Mouse (Mus musculus) CH12F3 (cell line): ENCODE data around the gene 0610030E20Rik.

Experiments used
- in situ Hi-C: fragments of 300-500 bp; cut with MboI; formaldehyde crosslinking; loops from 2 replicates; pipeline ENCODE4 v1.14.3; 2020; ENCODE audit warnings: low sequenced_read_pairs

The 0610030E20Rik gene

GRCm38 (mm10) chr6:72347166-72347941 is at the start of gene 0610030E20Rik:
0610030E20Rik (plus strand) TSS chr6:72347317.
- in situ Hi-C loops, result no loop called here

GRCm38 (mm10) chr6:72297825-72298224 is 49.3 kb upstream of the 0610030E20Rik start:
- in situ Hi-C loops, result no loop called here

- in situ Hi-C loops, result no loop called here
Observed at GRCm38 (mm10) chr6:72302349-72302925, 44.7 kb upstream of the 0610030E20Rik start.

- in situ Hi-C loops, result no loop called here
Observed at GRCm38 (mm10) chr6:72303510-72303909, 43.6 kb upstream of the 0610030E20Rik start.

GRCm38 (mm10) chr6:72312198-72312597 is 34.9 kb upstream of the 0610030E20Rik start:
- in situ Hi-C loops, result no loop called here

- in situ Hi-C loops, result no loop called here
Observed at GRCm38 (mm10) chr6:72313124-72313867, 33.8 kb upstream of the 0610030E20Rik start.

GRCm38 (mm10) chr6:72315384-72315783 is 31.7 kb upstream of the 0610030E20Rik start:
- in situ Hi-C loops, result no loop called here

GRCm38 (mm10) chr6:72316044-72316443 is 31.1 kb upstream of the 0610030E20Rik start:
- in situ Hi-C loops, result no loop called here

GRCm38 (mm10) chr6:72318440-72318839 is 28.7 kb upstream of the 0610030E20Rik start:
- in situ Hi-C loops, result no loop called here

- in situ Hi-C loops, result no loop called here
Observed at GRCm38 (mm10) chr6:72319019-72319418, 28.1 kb upstream of the 0610030E20Rik start.

GRCm38 (mm10) chr6:72322936-72323335 is 24.2 kb upstream of the 0610030E20Rik start:
- in situ Hi-C loops, result no loop called here

GRCm38 (mm10) chr6:72323786-72324508 is 23.2 kb upstream of the 0610030E20Rik start:
- in situ Hi-C loops, result no loop called here

GRCm38 (mm10) chr6:72326274-72326673 is 20.8 kb upstream of the 0610030E20Rik start:
- in situ Hi-C loops, result no loop called here

GRCm38 (mm10) chr6:72329019-72329418 is 18.1 kb upstream of the 0610030E20Rik start:
- in situ Hi-C loops, result no loop called here

- in situ Hi-C loops, result no loop called here
Observed at GRCm38 (mm10) chr6:72330133-72330532, 17.0 kb upstream of the 0610030E20Rik start.

GRCm38 (mm10) chr6:72333111-72333510 is 14.0 kb upstream of the 0610030E20Rik start:
- in situ Hi-C loops, result no loop called here

- in situ Hi-C loops, result no loop called here
Observed at GRCm38 (mm10) chr6:72340481-72340880, 6.6 kb upstream of the 0610030E20Rik start.

- in situ Hi-C loops, result no loop called here
Observed at GRCm38 (mm10) chr6:72344396-72345073, 2.6 kb upstream of the 0610030E20Rik start.

- in situ Hi-C loops, result no loop called here
Observed at GRCm38 (mm10) chr6:72345074-72345567, 2.0 kb upstream of the 0610030E20Rik start, which contains the start of gene Usp39. Usp39 (minus strand) TSS chr6:72345184.

- in situ Hi-C loops, result no loop called here
Observed at GRCm38 (mm10) chr6:72345633-72346032, 1.5 kb upstream of the 0610030E20Rik start.
